Mouse (Mus musculus) kidney, postnatal 4 days (tissue): ENCODE results near the gene Plcb3.

Experiments
- DNase-seq, 2 experiments: peaks; one replicate each; pipeline ENCODE4 v3.0.0; 2021; ENCODE audit warnings: mixed read lengths in 2 of 2

Gene Plcb3

GRCm38 (mm10) chr19:6990712-6991111 lies 14.4 kb upstream of the Plcb3 start:
- DNase-seq: no peak

- no peak for DNase-seq
Measured at GRCm38 (mm10) chr19:6989251-6989650, 13.0 kb upstream of the Plcb3 start.

- no peak for DNase-seq
Measured at GRCm38 (mm10) chr19:6987904-6988285, 11.6 kb upstream of the Plcb3 start.

- DNase-seq: peak; percentile 77 to 83
Measured at GRCm38 (mm10) chr19:6987061-6987903, 11.0 kb upstream of the Plcb3 start, which contains the start of gene Vegfb. TSS of gene Vegfb (minus strand) at chr19:6987651.

GRCm38 (mm10) chr19:6985951-6986708 lies 9.9 kb upstream of the Plcb3 start:
- no peak for DNase-seq

- DNase-seq: no peak
Measured at GRCm38 (mm10) chr19:6985300-6985699, 9.0 kb upstream of the Plcb3 start.

- no peak for DNase-seq
Measured at GRCm38 (mm10) chr19:6983621-6984020, 7.4 kb upstream of the Plcb3 start.

- DNase-seq: no peak
Measured at GRCm38 (mm10) chr19:6981465-6981864, 5.2 kb upstream of the Plcb3 start.

GRCm38 (mm10) chr19:6980381-6981093 lies 4.3 kb upstream of the Plcb3 start, which contains the start of gene Fkbp2:
TSS of gene Fkbp2 (minus strand) at chr19:6980501.
- peak; percentile 98 to 100 for DNase-seq

GRCm38 (mm10) chr19:6979486-6980380 lies 3.5 kb upstream of the Plcb3 start:
- peak; percentile 100 for DNase-seq

GRCm38 (mm10) chr19:6979001-6979479 lies 2.8 kb upstream of the Plcb3 start:
- DNase-seq: peak; percentile 44 to 54

GRCm38 (mm10) chr19:6978639-6978974 lies 2.3 kb upstream of the Plcb3 start:
- DNase-seq: no peak

GRCm38 (mm10) chr19:6977759-6978638 lies 1.7 kb upstream of the Plcb3 start:
- no peak for DNase-seq

- DNase-seq: peak; percentile 92 to 95
Measured at GRCm38 (mm10) chr19:6974211-6975205, 1.8 kb downstream of the Plcb3 start, which contains the start of gene Ppp1r14b. TSS of gene Ppp1r14b (plus strand) at chr19:6974968.

- DNase-seq: no peak
Measured at GRCm38 (mm10) chr19:6973581-6974190, 2.6 kb downstream of the Plcb3 start.

GRCm38 (mm10) chr19:6972247-6972917 lies 3.9 kb downstream of the Plcb3 start:
- no peak for DNase-seq

GRCm38 (mm10) chr19:6971644-6972043 lies 4.6 kb downstream of the Plcb3 start:
- DNase-seq: no peak

GRCm38 (mm10) chr19:6970460-6971085 lies 5.7 kb downstream of the Plcb3 start:
- DNase-seq: peak in 1 of 2 experiments; percentile 37
